Mouse (Mus musculus) kidney, adult 8-10 months (tissue): ENCODE data around the gene Olfr976.
"Not testable (repeated sequence)": the region's sequence is repeated elsewhere in the genome, so short reads cannot be mapped to it uniquely, and the experiment has no call there.

ENCODE experiments used
- DNase-seq, 2 experiments: peaks; one replicate each; pipeline ENCODE4 v3.0.0; 2022

The Olfr976 gene

GRCm38 (mm10) chr9:39961033-39961432 lies at the start of gene Olfr976:
Olfr976 (minus strand) TSS chr9:39961133.
- DNase-seq, result not testable (repeated sequence)

- DNase-seq, result no peak
Observed at GRCm38 (mm10) chr9:40009482-40009881, 48.5 kb upstream of the Olfr976 start, which contains the start of gene Olfr980. Olfr980 (minus strand) TSS chr9:40009582.

- DNase-seq, result no peak
Observed at GRCm38 (mm10) chr9:40003365-40003764, 42.4 kb upstream of the Olfr976 start, which contains the start of gene Olfr979. Olfr979 (minus strand) TSS chr9:40003465.

GRCm38 (mm10) chr9:39991813-39992212 lies 30.9 kb upstream of the Olfr976 start, which contains the start of gene Olfr978:
Olfr978 (plus strand) TSS chr9:39992113.
- DNase-seq, result no peak

GRCm38 (mm10) chr9:39976581-39977145 lies 15.7 kb upstream of the Olfr976 start:
- DNase-seq, result not testable (repeated sequence)

GRCm38 (mm10) chr9:39951946-39952345 lies 9.0 kb downstream of the Olfr976 start, which contains the start of gene Olfr975:
Olfr975 (minus strand) TSS chr9:39952046.
- DNase-seq, result no peak

GRCm38 (mm10) chr9:39937201-39937600 lies 23.7 kb downstream of the Olfr976 start, which contains the start of gene Olfr974:
Olfr974 (plus strand) TSS chr9:39937501.
- DNase-seq, result no peak

GRCm38 (mm10) chr9:39928837-39929236 lies 32.1 kb downstream of the Olfr976 start:
- not testable (repeated sequence) for DNase-seq

- DNase-seq, result not testable (repeated sequence)
Observed at GRCm38 (mm10) chr9:39927975-39928836, 32.7 kb downstream of the Olfr976 start.

- DNase-seq, result no peak
Observed at GRCm38 (mm10) chr9:39909939-39910338, 51.0 kb downstream of the Olfr976 start.

- DNase-seq, result no peak
Observed at GRCm38 (mm10) chr9:39907036-39907435, 53.9 kb downstream of the Olfr976 start, which contains the start of gene Olfr229. Olfr229 (plus strand) TSS chr9:39907336.

- DNase-seq, result no peak
Observed at GRCm38 (mm10) chr9:39905106-39905505, 55.8 kb downstream of the Olfr976 start.
